Mouse (Mus musculus) layer of hippocampus, adult 11-12 months (tissue): ENCODE results near the gene Capg.
A peak's percentile ranks its signal among the peaks of the same experiment; 100 is the strongest.
"Not testable (repeated sequence)": the region's sequence is repeated elsewhere in the genome, so short reads cannot be mapped to it uniquely, and the experiment has no call there.

Source experiments
- DNase-seq: peaks from one replicate; pipeline ENCODE4 v3.0.0; 2022; ENCODE audit warnings: low spot score

Capg gene

GRCm38 (mm10) chr6:72532580-72532979, 11.6 kb upstream of the Capg start:
- no peak for DNase-seq

- DNase-seq, result not testable (repeated sequence)
These were observed 10.6 kb upstream of the Capg start for GRCm38 (mm10) chr6:72533555-72533954.

DNA sequence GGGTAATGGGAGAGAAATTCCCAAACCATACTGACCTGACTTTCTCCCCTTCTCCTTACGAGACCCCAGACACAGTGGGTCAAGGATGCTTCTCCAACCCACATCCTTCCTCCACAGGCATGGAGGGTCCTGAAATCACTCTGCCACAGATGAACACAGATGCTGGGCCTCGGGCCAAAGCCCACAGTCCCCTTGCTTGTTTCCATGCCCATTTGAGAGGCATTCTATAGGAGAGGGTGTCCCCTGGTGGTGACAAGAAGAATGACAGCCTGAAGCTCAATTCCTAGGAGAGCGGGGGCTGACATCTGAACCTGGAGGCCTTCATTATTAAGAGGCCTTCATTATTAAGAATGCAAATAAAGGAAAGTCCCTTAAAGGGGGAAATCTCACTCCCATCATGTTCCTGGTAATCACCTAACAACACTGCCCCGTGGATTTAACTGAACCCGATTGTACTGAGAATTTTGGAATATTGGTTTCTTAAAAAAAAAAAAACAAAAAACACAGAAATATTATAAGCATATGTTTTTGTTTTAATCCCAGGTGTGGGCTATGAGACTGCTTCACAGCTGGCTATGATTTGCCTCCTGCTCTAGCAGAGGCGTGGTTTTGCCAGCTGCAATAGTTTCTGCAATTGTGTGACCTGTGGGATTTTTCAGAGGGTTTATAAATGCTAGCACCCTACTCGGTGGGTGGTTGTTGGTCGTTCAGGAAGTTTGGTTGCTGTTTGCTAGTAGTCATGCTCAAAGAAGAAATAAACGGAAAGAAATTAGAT, 10.0 kb upstream of the Capg start:
- peak; percentile 73 for DNase-seq

DNA sequence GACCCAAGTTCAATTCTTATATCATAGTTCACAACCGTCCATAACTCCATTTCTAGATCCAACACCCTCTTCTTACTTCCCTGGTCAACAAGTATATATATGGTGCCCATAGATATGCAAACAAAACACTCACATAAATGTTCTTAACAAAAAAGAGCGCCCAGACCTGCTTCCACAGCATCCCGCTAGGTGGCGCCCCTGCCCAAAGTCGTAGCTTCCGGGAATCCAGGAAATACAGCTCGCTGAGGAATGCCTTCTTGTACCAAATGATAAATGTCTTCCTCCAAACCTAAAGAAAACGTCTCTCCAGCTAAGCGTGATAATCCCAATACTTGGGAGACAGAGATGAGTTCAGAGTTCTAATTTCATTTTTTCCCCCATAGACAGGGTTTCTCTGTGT, 9.0 kb upstream of the Capg start:
- peak; percentile 87 for DNase-seq

GRCm38 (mm10) chr6:72537998-72538500, 6.1 kb upstream of the Capg start:
- no peak for DNase-seq

DNA sequence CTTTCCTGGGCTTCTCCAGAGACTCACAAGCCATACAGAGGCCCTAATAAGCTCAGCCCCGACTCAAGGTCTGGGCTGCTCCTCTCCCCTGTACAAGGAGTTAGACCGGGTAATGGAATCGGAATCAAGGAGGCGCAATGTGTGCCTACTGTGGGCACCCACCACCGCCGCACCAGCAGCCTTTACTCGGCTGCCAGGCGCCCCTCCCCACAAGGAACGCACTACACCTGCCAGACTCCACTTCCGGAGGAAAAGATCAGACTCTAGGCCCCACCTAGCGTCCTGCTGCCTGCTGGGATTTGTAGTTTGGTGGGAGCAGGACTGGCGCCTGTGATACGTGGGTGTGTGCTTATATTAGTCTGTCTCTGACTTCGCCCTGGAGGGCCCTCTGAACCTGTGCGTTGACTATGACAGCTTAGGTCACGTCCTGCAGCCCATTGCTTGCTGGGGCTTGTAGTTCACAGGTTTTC, 5.6 kb upstream of the Capg start:
- peak; percentile 92 for DNase-seq

- DNase-seq, result no peak
These were observed 833 bp upstream of the Capg start for GRCm38 (mm10) chr6:72543265-72543850.

GRCm38 (mm10) chr6:72545377-72545776, 1.2 kb downstream of the Capg start:
- no peak for DNase-seq

GRCm38 (mm10) chr6:72547121-72547520, 2.9 kb downstream of the Capg start:
- no peak for DNase-seq

DNA sequence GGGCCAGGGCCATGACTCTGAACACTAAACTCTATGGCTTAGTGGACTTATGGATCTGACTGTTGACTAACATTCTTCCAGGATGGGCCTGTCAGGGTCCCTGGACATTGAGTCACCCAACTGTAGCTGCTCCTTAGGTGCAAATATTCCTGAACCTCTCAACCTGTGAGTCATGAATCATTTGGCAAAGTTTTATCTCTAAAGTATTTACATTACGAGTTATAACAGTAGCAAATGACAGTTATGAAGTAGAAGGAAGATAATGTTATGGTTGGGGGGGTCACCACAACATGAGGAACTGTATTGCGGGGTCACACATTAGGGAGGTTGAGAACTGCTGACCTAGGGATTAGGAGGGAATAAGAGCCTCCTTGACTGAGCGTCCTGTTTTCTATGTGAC, 3.7 kb downstream of the Capg start:
- no peak for DNase-seq

GRCm38 (mm10) chr6:72549041-72549580, 4.9 kb downstream of the Capg start:
- no peak for DNase-seq

DNA sequence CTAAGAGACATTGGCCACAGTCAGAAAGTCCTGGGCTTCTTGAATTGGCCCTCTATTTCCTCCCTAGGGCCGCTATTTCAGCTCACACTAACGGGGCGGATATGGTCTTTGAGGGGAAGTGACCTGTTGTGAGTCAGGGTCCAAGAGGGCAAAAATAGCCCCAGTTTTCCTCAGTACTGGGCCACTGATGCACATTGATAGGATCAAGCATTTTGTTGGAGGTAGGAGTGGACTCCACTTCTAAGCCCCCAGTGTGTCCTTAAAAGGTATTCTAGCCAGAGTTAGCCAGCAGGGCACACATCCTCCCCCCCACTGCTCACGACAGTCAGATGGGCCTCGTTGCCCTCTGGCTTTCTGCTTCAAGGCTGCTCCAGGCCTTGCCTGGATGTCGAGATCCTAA, 5.8 kb downstream of the Capg start:
- DNase-seq, result no peak

- DNase-seq, result no peak
These were observed 6.4 kb downstream of the Capg start for GRCm38 (mm10) chr6:72550503-72551100.

DNA sequence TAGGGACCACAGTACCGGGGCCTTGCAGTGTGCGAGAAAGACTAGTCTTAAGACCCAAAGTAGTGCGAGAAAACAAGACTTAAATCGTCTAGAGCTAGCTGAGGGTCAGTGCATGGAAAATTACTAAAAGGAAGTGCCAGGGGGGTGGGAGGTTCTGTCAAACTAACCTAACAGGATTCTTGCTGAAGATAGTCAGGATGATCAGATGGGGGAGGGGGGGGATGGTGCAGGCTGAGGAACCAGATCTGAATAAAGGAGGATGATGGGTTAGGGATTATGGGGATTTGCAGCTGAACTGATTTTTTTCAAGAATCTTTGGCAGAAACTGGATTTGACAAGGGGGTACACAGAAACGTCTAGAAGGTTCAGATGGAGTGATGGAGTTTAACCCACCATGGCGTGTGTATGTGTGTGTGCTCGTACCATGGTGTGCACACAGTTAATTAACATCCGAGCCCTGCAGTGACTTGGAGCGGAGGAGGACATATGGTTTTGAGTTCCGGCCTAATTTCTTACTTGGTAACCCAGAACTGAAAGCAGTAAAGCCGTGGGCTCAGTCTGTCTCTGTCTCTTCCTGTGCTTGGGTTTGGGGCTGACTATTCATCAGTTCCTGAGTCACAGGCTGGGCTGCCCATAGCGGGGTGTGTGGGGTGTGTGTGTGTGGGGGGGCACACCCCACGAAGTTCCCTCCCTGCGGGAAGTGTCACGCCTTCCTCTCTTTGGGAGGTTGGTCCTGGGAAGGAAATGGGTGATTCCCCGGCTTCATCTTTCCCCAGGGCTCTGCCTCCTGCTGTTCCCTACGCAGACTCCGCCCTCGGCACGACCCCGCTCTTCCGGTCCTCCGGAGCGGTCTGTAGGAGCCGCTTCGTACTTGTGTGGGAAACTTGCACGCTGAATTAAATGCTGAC, 8.2 kb downstream of the Capg start:
- peak; percentile 45 for DNase-seq

DNA sequence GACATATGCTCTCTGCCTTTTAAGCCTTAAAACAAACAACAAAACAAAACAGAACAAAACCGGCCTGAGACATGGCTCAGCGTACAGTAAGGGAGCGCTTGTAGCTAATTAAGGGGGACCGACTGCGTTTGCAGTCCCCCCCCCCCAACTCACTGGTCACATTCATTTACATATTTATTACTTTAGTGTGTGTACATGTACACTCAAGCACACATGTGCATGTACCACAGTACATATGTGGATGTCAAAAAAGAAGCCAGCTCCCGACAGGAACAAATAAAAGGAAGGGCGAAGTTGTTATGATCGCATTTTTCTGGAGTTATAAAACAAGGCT, 8.9 kb downstream of the Capg start:
- no peak for DNase-seq

DNA sequence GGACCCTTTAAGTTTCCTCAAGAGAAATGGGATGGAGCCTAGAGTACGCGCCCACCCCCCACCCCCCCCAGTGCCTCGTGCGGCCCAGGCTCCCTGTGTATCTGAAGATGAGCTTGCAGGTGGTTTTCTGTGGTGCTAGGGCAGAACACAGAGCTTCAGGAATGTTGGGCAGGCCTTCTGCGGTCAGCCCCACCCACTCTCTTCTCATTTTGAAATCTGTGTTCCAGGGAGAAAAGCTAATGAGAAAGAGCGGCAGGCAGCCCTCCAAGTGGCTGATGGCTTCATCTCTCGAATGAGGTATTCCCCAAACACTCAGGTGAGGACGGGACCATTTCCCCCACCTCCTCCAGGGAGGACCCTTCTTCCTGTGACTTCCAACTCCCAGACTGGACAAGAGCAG, 16.6 kb downstream of the Capg start:
- DNase-seq, result no peak

DNA sequence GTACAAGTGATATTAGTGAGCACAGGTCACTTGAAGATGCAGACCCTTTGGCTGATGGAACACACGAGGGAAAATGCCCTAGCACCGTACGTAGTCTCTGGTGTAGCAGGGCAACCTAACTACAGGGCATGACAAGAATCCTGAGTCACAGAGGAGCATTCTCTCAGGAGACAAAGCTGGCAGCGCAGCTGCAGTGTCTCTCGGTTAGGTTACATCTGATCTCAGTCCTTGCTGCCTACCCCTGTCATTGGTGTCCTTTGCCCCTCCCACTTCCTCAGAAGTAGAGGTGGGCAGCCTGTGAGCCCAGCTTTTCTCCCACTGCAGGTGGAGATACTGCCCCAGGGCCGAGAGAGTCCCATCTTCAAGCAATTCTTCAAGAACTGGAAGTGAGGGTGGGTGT, 18.3 kb downstream of the Capg start:
- no peak for DNase-seq

GRCm38 (mm10) chr6:72562894-72563293, 18.7 kb downstream of the Capg start:
- no peak for DNase-seq

- no peak for DNase-seq
These were observed 21.3 kb downstream of the Capg start for GRCm38 (mm10) chr6:72565506-72565905.

- peak; percentile 96 for DNase-seq
These were observed 21.9 kb downstream of the Capg start for GRCm38 (mm10) chr6:72566044-72566443.

- DNase-seq, result no peak
These were observed 23.3 kb downstream of the Capg start for GRCm38 (mm10) chr6:72567508-72567907.

GRCm38 (mm10) chr6:72568736-72569135, 24.5 kb downstream of the Capg start:
- DNase-seq, result no peak
